Mouse (Mus musculus) forebrain, embryonic 13.5 days (tissue): Measurements from ENCODE around the gene Lyrm7. TPM values are rescaled to one million over a fixed set of nuclear protein-coding genes. Genes with fewer than 3 reads are reported as not detected.

Experiments
- ATAC-seq: fragments of 200-750 bp; cut with Nextera tagmentation; 2 replicates; pipeline ENCODE4 v1.8.0; 2017
- H3K27ac ChIP-seq: fragments of 300-500 bp; sonication (generic); 2 replicates; pipeline ENCODE4 v1.5.1; 2015; ENCODE audit warnings: inconsistent platforms, mild to moderate bottlenecking, moderate library complexity
- H3K27me3 ChIP-seq: fragments of 300-500 bp; sonication (generic); 2 replicates; pipeline ENCODE4 v1.6.1; 2015; ENCODE audit warnings: mild to moderate bottlenecking, inconsistent platforms
- H3K36me3 ChIP-seq: fragments of 300-500 bp; sonication (generic); 2 replicates; pipeline ENCODE4 v1.6.1; 2015; ENCODE audit warnings: mild to moderate bottlenecking, inconsistent platforms; ENCODE audit not compliant: poor library complexity, severe bottlenecking
- H3K4me1 ChIP-seq: fragments of 300-500 bp; sonication (generic); 2 replicates; pipeline ENCODE4 v1.6.1; 2015; ENCODE audit warnings: inconsistent platforms
- H3K4me2 ChIP-seq: fragments of 300-500 bp; sonication (generic); 2 replicates; pipeline ENCODE4 v1.6.1; 2015; ENCODE audit warnings: inconsistent platforms, mild to moderate bottlenecking, moderate library complexity
- H3K4me3 ChIP-seq: fragments of 300-500 bp; sonication (generic); 2 replicates; pipeline ENCODE4 v1.5.1; 2015; ENCODE audit warnings: mild to moderate bottlenecking, inconsistent platforms
- H3K9ac ChIP-seq: fragments of 300-500 bp; sonication (generic); 2 replicates; pipeline ENCODE4 v1.6.1; 2015; ENCODE audit warnings: mild to moderate bottlenecking, inconsistent platforms
- H3K9me3 ChIP-seq: fragments of 300-500 bp; sonication (generic); replicated peaks from 2 replicates; pipeline ENCODE4 v1.6.1; 2016; ENCODE audit warnings: inconsistent platforms
- WGBS: fragments of 180-500 bp; shearing (Covaris S2); methylation state at CpG from one replicate; pipeline ENCODE4 v1.1.7; 2015; 5-methylcytosine and 5-hydroxymethylcytosine counted together
- polyA plus RNA-seq: library from polyadenylated mRNA; unstranded; fragments of >200 nt; fragmentation: Nextera tagmentation; extraction: Ambion mirVana; gene quantifications from 2 replicates; pipeline ENCODE4 v1.2.1, GENCODE M21; 2015

Lyrm7 gene
- polyA plus RNA-seq, 1 experiment from 2014 or later: 11.6 TPM

GRCm38 (mm10) chr11:54808177-54808576 is 52.5 kb downstream of the Lyrm7 start:
- H3K9ac ChIP-seq: no peak overlapping the region
- 82% methylated on average over 4 of the region's 4 CpGs for WGBS
- peaks cover 16% of the 10 kb centered on the region for H3K4me1 ChIP-seq
- ATAC-seq: no peak
- no peak overlapping the region for H3K27ac ChIP-seq
- H3K36me3 ChIP-seq: no peaks in the 10 kb centered on the region
- no peaks in the 10 kb centered on the region for H3K27me3 ChIP-seq
- no peak overlapping the region for H3K4me2 ChIP-seq
- H3K9me3 ChIP-seq: no peaks in the 10 kb centered on the region
- H3K4me3 ChIP-seq: no peak overlapping the region

- peaks cover 10% of the 10 kb centered on the region for H3K4me1 ChIP-seq
- no peak for ATAC-seq
- no peak overlapping the region for H3K4me2 ChIP-seq
- H3K27ac ChIP-seq: no peak overlapping the region
- no peaks in the 10 kb centered on the region for H3K36me3 ChIP-seq
- H3K9ac ChIP-seq: no peak overlapping the region
- H3K4me3 ChIP-seq: no peak overlapping the region
- H3K27me3 ChIP-seq: no peaks in the 10 kb centered on the region
- H3K9me3 ChIP-seq: no peaks in the 10 kb centered on the region
- 87% methylated on average over 9 of the region's 9 CpGs for WGBS
These were observed 53.0 kb downstream of the Lyrm7 start for GRCm38 (mm10) chr11:54807669-54808068.

- no peaks in the 10 kb centered on the region for H3K9me3 ChIP-seq
- H3K9ac ChIP-seq: no peak overlapping the region
- no peak overlapping the region for H3K4me2 ChIP-seq
- no peaks in the 10 kb centered on the region for H3K36me3 ChIP-seq
- no peak for ATAC-seq
- H3K27ac ChIP-seq: no peak overlapping the region
- H3K27me3 ChIP-seq: no peaks in the 10 kb centered on the region
- H3K4me3 ChIP-seq: no peak overlapping the region
- WGBS: 96% methylated on average over 28 of the region's 28 CpGs
- peaks cover 3% of the 10 kb centered on the region; the same call in 1 of the 2 replicates for H3K4me1 ChIP-seq
These were observed 53.8 kb downstream of the Lyrm7 start for GRCm38 (mm10) chr11:54806891-54807290.

GRCm38 (mm10) chr11:54805196-54805595 is 55.5 kb downstream of the Lyrm7 start:
- Histone ChIP-seq H3K9ac (no peak overlapping the region), H3K27ac (no peak overlapping the region), H3K4me1 (no peaks in the 10 kb centered on the region), H3K4me3 (no peak overlapping the region), H3K4me2 (no peak overlapping the region), H3K27me3 (no peaks in the 10 kb centered on the region), H3K9me3 (no peaks in the 10 kb centered on the region), H3K36me3 (no peaks in the 10 kb centered on the region)
- ATAC-seq: no peak
- 88% methylated on average over 4 of the region's 4 CpGs for WGBS

GRCm38 (mm10) chr11:54802621-54803020 is 58.1 kb downstream of the Lyrm7 start:
- Histone ChIP-seq H3K4me3 (no peak overlapping the region), H3K4me1 (no peaks in the 10 kb centered on the region), H3K4me2 (no peak overlapping the region), H3K36me3 (no peaks in the 10 kb centered on the region), H3K9me3 (no peaks in the 10 kb centered on the region), H3K27me3 (no peaks in the 10 kb centered on the region), H3K27ac (no peak overlapping the region), H3K9ac (no peak overlapping the region)
- WGBS: 84% methylated on average over 6 of the region's 6 CpGs
- no peak for ATAC-seq

- no peaks in the 10 kb centered on the region for H3K27me3 ChIP-seq
- ATAC-seq: no peak
- no peaks in the 10 kb centered on the region for H3K36me3 ChIP-seq
- WGBS: 77% methylated on average over 6 of the region's 6 CpGs
- no peak overlapping the region for H3K9ac ChIP-seq
- H3K4me1 ChIP-seq: no peaks in the 10 kb centered on the region
- H3K9me3 ChIP-seq: no peaks in the 10 kb centered on the region
- H3K4me2 ChIP-seq: no peak overlapping the region
- no peak overlapping the region for H3K27ac ChIP-seq
- no peak overlapping the region for H3K4me3 ChIP-seq
These were observed 58.7 kb downstream of the Lyrm7 start for GRCm38 (mm10) chr11:54801791-54802558.

DNA sequence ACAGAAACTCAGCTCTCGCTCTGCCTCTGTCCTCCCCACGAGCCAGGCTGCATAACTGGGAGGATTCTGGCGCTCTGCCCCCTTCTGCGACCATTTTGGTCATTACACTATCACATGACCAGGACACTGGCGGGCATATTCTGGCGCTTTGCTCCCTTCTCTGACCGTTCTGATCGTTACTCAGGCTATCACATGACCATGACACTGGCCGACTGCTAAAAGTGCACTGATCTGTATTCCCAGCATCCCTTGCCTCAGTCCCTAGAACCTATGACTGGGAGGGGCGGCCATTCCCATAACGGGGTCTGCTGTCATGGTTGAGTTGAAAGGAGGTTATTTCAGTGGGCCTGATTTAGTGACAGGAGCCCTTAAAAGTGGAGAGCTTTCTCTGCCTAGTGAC is 64.2 kb downstream of the Lyrm7 start:
- no peak overlapping the region for H3K27ac ChIP-seq
- no peak overlapping the region for H3K4me2 ChIP-seq
- 85% methylated on average over 11 of the region's 11 CpGs for WGBS
- H3K9me3 ChIP-seq: no peaks in the 10 kb centered on the region
- H3K36me3 ChIP-seq: no peaks in the 10 kb centered on the region
- no peak overlapping the region for H3K9ac ChIP-seq
- no peak for ATAC-seq
- no peaks in the 10 kb centered on the region for H3K27me3 ChIP-seq
- H3K4me3 ChIP-seq: no peak overlapping the region
- peaks cover 10% of the 10 kb centered on the region for H3K4me1 ChIP-seq

DNA sequence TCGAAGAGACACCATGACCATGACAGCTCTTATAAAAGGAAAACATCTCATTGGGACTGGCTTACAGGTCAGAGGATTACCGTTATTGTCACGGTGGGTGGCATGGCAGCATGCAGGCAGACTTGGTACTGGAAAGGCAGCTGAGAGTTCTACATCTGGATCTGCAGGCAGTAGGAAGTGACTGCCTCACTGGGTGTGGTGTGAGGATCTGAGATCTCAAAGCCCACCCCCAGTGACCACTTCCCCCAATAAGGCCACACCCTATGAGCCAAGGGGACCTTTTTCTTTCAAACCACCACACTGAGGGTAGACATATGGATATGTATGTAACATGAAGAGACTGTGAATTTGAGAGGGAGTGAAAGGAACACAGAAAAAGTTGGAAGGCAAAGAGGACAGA is 66.0 kb downstream of the Lyrm7 start:
- Histone ChIP-seq H3K27me3 (no peaks in the 10 kb centered on the region), H3K4me2 (no peak overlapping the region), H3K9me3 (no peaks in the 10 kb centered on the region), H3K4me3 (no peak overlapping the region), H3K27ac (no peak overlapping the region), H3K36me3 (no peaks in the 10 kb centered on the region), H3K4me1 (peaks cover 12% of the 10 kb centered on the region), H3K9ac (no peak overlapping the region)
- no peak for ATAC-seq
- WGBS: 88% methylated on average over 3 of the region's 3 CpGs

- Histone ChIP-seq H3K4me2 (no peak overlapping the region), H3K36me3 (no peaks in the 10 kb centered on the region), H3K9me3 (no peaks in the 10 kb centered on the region), H3K9ac (no peak overlapping the region), H3K27ac (no peak overlapping the region), H3K27me3 (no peaks in the 10 kb centered on the region), H3K4me1 (peaks cover 13% of the 10 kb centered on the region), H3K4me3 (no peak overlapping the region)
- no peak for ATAC-seq
- WGBS: 71% methylated on average over 1 of the region's 1 CpGs
These were observed 67.5 kb downstream of the Lyrm7 start for GRCm38 (mm10) chr11:54793173-54793572.

GRCm38 (mm10) chr11:54791458-54791857 is 69.3 kb downstream of the Lyrm7 start:
- Histone ChIP-seq H3K4me3 (no peak overlapping the region), H3K4me1 (peaks cover 16% of the 10 kb centered on the region), H3K36me3 (no peaks in the 10 kb centered on the region), H3K9me3 (no peaks in the 10 kb centered on the region), H3K9ac (no peak overlapping the region), H3K27ac (no peak overlapping the region), H3K27me3 (no peaks in the 10 kb centered on the region), H3K4me2 (no peak overlapping the region)
- WGBS: 94% methylated on average over 4 of the region's 4 CpGs
- no peak for ATAC-seq

DNA sequence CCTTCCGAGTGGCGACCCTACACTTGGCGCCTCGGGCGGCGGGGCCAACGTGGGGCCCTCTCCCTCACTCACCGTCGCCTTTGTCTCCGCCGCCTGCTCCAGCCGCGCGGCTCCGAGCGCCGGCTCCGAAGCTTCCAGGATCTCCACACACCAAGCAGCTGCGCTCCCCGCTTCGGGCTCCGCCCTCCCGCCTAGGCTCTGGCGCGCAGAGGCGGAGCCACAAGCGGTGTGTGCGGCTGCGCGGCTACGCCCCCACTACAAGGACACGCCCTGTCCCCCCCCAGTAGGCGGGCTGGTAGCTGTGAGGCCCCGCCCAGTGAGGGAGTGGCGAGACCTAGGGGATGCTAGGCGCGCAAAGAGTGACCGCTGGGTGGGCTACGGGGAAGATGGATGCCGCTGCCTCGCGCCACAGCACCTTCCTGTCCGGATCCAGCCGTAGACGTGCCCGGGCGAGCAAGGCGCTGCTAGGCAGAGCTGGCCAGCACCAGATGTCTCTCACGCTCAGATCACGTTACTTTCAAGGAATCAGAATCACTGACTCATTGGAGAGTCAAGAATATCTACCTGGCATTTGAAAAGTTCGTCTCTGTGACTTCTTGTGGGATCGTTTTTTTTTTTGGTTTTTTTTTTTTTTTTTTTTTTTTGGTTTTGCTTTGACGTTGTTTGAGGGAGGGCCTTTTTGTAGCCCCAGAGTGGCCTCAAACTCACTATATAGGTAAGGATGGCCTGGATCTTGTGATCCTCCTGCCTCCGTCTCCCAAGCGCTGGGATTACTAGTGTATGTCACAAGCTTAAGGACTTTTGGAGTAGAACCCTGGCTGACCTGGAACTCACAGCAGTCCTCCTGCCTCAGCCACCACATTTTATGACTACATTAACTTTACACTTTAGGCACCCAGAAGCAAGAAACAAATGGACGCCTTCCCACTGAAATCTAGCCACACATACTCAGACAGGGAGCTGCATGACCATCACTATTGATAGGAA is 72.9 kb downstream of the Lyrm7 start, which contains the start of gene Cdc42se2:
Gene Cdc42se2, minus strand, starts transcription at position 188 of the 987 bp plus-strand sequence.
- WGBS: 3% methylated on average over 56 of the region's 56 CpGs

GRCm38 (mm10) chr11:54786858-54787487 is 73.7 kb downstream of the Lyrm7 start:
- Histone ChIP-seq H3K27me3 (no peaks in the 10 kb centered on the region), H3K4me2 (peak overlapping the region; percentile 75), H3K4me3 (peak overlapping the region; percentile 80), H3K9ac (peak overlapping the region; percentile 96), H3K27ac (peak overlapping the region; percentile 99), H3K9me3 (no peaks in the 10 kb centered on the region), H3K4me1 (peaks cover 33% of the 10 kb centered on the region), H3K36me3 (peaks cover 4% of the 10 kb centered on the region)
- under 1% methylated on average over 45 of the region's 54 CpGs for WGBS
- ATAC-seq: peak; percentile 56

More for the DNA sequence above, 72.9 kb downstream of the Lyrm7 start, which contains the start of gene Cdc42se2:
- Histone ChIP-seq H3K9me3 (no peaks in the 10 kb centered on the region), H3K4me2 (peak within 1 kb of the TSS; percentile 75), H3K27ac (peak within 1 kb of the TSS; percentile 99), H3K4me3 (peak within 1 kb of the TSS; percentile 80), H3K36me3 (peaks cover 4% of the 10 kb centered on the region), H3K27me3 (no peaks in the 10 kb centered on the region), H3K4me1 (peaks cover 39% of the 10 kb centered on the region), H3K9ac (peak within 1 kb of the TSS; percentile 96)
- peak; percentile 99 for ATAC-seq
